Mouse (Mus musculus) adrenal gland, postnatal 4 days (tissue): Measurements from ENCODE around the gene Rab21. TPM values are rescaled to one million over a fixed set of nuclear protein-coding genes. Genes with fewer than 3 reads are reported as not detected.

Source experiments
- DNase-seq, 2 experiments: peaks; one replicate each; pipeline ENCODE4 v3.0.0; 2021 to 2022; ENCODE audit warnings: low spot score in 2 of 2, mixed read lengths in 2 of 2
- total RNA-seq, 2 experiments: library from RNA; stranded (reverse); gene quantifications; 2 replicates each; pipeline ENCODE4 v1.2.3; 2021

Gene Rab21
- total RNA-seq, 2 experiments from 2014 or later: 47.3 to 48.6 TPM

GRCm38 (mm10) chr10:115288856-115289255 is 26.5 kb downstream of the Rab21 start:
- DNase-seq: no peak

GRCm38 (mm10) chr10:115284170-115284569 is 31.2 kb downstream of the Rab21 start:
- no peak for DNase-seq

GRCm38 (mm10) chr10:115281381-115281780 is 34.0 kb downstream of the Rab21 start:
- DNase-seq: no peak

- DNase-seq: no peak
These were observed 43.7 kb downstream of the Rab21 start for GRCm38 (mm10) chr10:115271649-115272048.

- DNase-seq: no peak
These were observed 44.6 kb downstream of the Rab21 start for GRCm38 (mm10) chr10:115270612-115271390.

GRCm38 (mm10) chr10:115262926-115263562 is 52.4 kb downstream of the Rab21 start:
- DNase-seq: no peak

- no peak for DNase-seq
These were observed 53.1 kb downstream of the Rab21 start for GRCm38 (mm10) chr10:115262261-115262660.

GRCm38 (mm10) chr10:115261428-115261827 is 54.0 kb downstream of the Rab21 start:
- no peak for DNase-seq

- DNase-seq: no peak
These were observed 59.2 kb downstream of the Rab21 start for GRCm38 (mm10) chr10:115256162-115256561.

- DNase-seq: no peak
These were observed 61.9 kb downstream of the Rab21 start for GRCm38 (mm10) chr10:115253521-115253920.

- DNase-seq: no peak
These were observed 63.1 kb downstream of the Rab21 start for GRCm38 (mm10) chr10:115252321-115252757.

GRCm38 (mm10) chr10:115251088-115251934 is 64.1 kb downstream of the Rab21 start, which contains the start of gene Tbc1d15:
Gene Tbc1d15 (minus strand): TSS chr10:115251467.
- DNase-seq: peak; percentile 94 to 99

GRCm38 (mm10) chr10:115250235-115251087 is 64.9 kb downstream of the Rab21 start:
- no peak for DNase-seq

- no peak for DNase-seq
These were observed 67.4 kb downstream of the Rab21 start for GRCm38 (mm10) chr10:115248041-115248440.

- DNase-seq: no peak
These were observed 69.9 kb downstream of the Rab21 start for GRCm38 (mm10) chr10:115245488-115245887.

- no peak for DNase-seq
These were observed 74.3 kb downstream of the Rab21 start for GRCm38 (mm10) chr10:115241082-115241595.

GRCm38 (mm10) chr10:115237931-115238330 is 77.5 kb downstream of the Rab21 start:
- DNase-seq: no peak
